Mouse (Mus musculus): ENCODE measurements around the gene Tle1.
A peak's percentile ranks its signal among the peaks of the same experiment; 100 is the strongest.

Tle1 gene

GRCm38 (mm10) chr4:72200559-72201409, at the start of gene Tle1:
Gene Tle1 (minus strand): TSS chr4:72200919.
- DNase-seq: peak; percentile 98

GRCm38 (mm10) chr4:72233584-72234219, 33.0 kb upstream of the Tle1 start:
- no peak for DNase-seq

DNA sequence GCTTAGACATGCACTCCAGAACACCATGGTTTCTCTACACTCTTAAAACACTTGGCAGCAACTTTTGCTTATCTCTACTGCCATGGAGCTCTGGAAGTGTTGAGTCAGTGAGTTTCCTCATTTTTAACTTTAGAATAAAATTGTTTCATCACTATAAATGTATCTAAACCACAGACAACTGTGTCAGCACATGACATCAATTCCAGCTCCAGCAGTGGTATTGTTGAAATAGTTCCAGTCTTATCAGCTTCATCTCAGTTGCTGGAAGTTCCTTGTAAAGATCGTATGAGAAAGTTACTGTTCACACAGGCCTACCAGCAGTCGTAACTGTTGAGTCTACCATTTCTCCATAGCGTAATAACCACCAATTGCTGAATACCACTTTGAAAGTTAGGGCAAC, 31.5 kb upstream of the Tle1 start:
- no peak for DNase-seq

DNA sequence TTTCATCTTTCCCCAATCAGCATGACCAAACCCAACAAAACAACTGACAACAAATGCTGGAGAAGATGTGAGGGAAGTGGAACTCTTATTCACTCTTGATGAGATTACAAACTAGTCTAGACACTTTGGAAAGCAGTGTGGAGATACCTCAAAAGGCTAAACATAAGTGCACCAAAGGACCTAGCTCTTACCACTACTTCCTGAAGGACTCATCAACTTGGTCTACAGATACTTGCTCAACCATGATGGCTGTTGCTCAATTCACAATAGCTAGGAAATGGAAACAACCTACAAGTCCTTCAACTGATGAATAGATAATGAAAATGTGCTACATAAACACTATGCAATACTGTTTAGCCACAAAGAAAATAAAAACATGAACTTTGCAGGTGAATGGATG, 30.1 kb upstream of the Tle1 start:
- no peak for DNase-seq

DNA sequence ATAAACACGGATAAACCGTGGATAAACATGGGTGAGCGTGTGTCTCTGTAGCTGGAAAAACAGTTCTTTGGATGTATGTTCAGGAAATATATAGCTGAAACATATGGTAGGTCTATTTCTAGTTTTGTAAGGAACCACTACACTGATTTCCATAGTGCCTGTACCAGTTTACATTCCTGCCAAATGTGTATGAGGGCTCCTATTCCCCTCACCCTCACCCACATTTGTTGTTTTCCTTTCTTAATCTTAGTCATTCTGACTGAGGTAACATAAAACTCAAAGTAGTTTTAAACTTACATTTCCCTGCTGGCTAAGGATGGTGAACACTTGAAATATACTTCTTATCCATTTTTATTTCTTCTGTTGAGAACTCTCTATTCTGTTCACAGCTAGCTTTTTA, 20.9 kb upstream of the Tle1 start:
- DNase-seq: no peak

- no peak for DNase-seq
Observed at GRCm38 (mm10) chr4:72204420-72205045, 3.8 kb upstream of the Tle1 start.

- DNase-seq: peak; percentile 21
Observed at GRCm38 (mm10) chr4:72201521-72201991, 837 bp upstream of the Tle1 start.

GRCm38 (mm10) chr4:72199571-72200558, 854 bp downstream of the Tle1 start:
- DNase-seq: peak; percentile 56

DNA sequence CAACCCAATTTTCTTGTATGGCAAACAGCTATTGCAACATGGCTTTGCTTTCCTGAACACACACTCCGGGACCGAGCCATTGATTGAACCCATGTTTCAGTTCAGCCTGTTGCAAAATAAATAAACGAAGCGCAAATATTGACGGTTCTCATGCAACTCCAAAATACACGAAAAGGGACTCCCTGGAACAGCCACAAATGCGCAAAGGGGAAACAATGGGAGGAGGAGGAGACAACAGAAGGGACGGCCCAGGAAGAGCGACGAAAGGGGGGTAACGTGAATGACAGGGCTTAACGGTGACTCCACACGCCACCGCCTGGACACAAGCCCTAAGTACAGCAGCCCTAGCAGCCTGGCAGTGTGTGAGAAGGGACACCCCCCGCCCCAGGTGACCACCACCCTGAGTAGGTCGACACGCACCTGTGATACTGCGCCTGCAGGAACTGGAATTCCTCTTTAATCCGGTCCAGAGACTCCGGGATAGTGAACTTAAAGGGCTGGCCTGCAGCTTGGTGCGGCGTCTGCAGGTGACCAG, 1.8 kb downstream of the Tle1 start:
- DNase-seq: peak; percentile 79

- DNase-seq: peak; percentile 10
Observed at GRCm38 (mm10) chr4:72197888-72198605, 2.7 kb downstream of the Tle1 start.

DNA sequence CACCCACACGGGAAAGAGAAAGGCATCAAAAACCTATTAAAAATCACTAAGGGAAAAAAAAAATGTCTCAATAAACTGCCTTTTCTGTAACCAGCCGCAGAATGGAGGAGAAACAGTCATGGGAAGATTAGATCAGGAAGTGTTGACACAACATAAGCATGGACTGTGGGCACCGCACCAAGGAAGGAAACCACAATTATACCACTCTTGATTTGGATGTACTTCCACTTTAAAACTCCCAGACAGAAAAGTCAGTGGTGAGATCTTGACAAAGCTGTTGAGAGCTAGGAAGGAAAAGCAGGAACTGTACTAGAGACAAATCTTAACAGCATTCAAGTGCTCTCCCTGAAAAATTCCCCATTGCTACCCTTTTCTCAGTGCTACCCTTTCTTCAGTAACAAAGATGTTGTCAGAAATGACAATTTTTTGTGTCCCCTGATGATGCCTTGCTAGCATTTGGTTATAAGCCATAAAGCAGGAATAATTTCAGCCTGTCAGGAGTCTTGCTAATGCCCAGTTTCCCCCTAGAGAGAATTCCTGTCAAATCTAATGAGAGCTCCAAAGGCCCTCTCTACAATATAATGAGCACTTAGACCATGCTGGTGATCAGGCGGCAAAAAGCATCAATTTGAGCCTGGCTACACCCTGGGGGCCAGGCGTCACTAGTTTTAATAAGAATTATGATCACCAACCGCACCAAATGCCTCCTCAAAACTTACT, 5.4 kb downstream of the Tle1 start:
- no peak for DNase-seq

- DNase-seq: no peak
Observed at GRCm38 (mm10) chr4:72193276-72193675, 7.4 kb downstream of the Tle1 start.

DNA sequence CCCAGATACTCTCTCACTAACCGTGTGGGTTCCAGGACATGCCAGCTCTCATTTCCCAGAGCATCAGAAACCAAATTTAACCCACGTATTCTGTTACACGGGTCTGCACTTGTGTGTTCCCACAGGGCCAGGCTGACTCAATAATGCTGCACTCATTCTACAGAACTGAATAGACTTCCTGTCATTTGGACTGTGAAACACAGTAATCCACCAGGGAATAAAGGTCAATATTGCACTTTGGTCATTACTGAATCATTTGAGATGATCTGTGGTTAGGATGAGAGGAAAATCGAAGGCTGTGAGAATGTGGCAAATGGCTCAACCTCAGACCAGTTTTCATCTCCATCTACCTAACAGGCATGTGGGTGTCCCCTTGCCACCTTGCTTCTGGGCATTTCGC, 16.2 kb downstream of the Tle1 start:
- DNase-seq: no peak

DNA sequence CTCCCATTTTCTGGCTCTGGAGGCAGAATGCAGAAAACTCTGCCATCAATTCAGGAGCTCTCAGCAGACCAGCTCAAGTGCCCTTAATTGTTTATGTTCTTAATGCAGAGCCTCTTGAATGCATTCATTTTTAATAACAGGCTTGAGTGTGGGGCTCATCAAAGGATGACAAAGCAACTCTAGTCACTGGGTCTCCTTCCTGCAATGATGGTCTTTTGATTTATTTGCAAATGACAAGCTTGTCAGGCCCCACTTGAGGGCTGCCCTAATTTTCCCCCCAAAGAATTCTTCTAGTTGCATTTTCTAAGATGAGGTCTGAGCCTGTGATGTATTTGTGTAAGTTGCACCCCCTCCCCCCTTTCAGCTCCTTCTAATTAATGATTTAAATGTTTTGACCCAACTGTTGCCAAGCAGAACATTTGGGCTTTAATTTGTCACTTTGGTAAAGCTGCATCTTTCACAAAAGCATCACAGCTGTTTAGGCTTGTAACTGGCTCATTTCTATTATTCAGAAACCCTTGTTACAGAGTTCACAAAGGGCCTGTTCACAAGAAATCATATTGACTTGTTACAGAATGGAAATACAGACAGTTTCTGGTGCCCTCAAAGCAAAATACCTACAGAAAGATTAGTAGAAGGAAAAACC, 18.3 kb downstream of the Tle1 start:
- no peak for DNase-seq

DNA sequence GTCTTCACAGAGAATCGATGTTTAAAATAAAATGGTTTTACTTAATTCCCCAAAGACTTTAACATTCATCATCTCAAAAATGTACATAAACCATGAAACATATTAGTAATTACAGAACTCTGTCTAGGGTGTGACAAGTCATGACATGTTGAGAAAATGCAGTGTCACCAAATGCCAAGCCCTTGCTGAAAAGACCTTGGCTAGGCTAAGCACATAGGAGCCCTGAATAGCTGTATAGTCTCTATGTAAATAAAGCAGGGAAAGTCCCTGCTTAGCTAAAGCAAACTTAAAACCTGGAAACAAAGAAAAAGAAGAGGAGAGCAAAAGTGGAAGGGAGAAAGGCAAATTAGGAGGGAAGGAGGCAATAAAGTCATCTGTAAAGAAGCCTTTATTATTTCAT, 24.8 kb downstream of the Tle1 start:
- no peak for DNase-seq

GRCm38 (mm10) chr4:72168267-72168666, 32.5 kb downstream of the Tle1 start:
- DNase-seq: no peak

- no peak for DNase-seq
Observed at GRCm38 (mm10) chr4:72167761-72168229, 32.9 kb downstream of the Tle1 start.

GRCm38 (mm10) chr4:72167171-72167570, 33.5 kb downstream of the Tle1 start:
- no peak for DNase-seq

GRCm38 (mm10) chr4:72166561-72166960, 34.2 kb downstream of the Tle1 start:
- no peak for DNase-seq

GRCm38 (mm10) chr4:72165765-72166164, 35.0 kb downstream of the Tle1 start:
- DNase-seq: no peak
